Mouse (Mus musculus) lung, embryonic 14.5 days (tissue): Measurements from ENCODE around the gene Sidt2. TPM values are rescaled to one million over a fixed set of nuclear protein-coding genes. Genes with fewer than 3 reads are reported as not detected.

ENCODE experiments used
- ATAC-seq: fragments of 200-750 bp; cut with Nextera tagmentation; 2 replicates; pipeline ENCODE4 v1.8.0; 2017; ENCODE audit warnings: mild to moderate bottlenecking, moderate TSS enrichment, moderate library complexity; ENCODE audit not compliant: insufficient read depth
- DNase-seq: peaks from one replicate; pipeline ENCODE4 v3.0.0-alpha.2; 2015
- H3K27ac ChIP-seq: fragments of 300-500 bp; sonication (generic); 2 replicates; pipeline ENCODE4 v1.5.1; 2014; ENCODE audit warnings: low read depth, mild to moderate bottlenecking, moderate library complexity
- H3K27me3 ChIP-seq: fragments of 300-500 bp; sonication (generic); 2 replicates; pipeline ENCODE4 v1.6.1; 2014; ENCODE audit warnings: low read length, control low read depth; ENCODE audit not compliant: insufficient read depth
- H3K36me3 ChIP-seq: fragments of 300-500 bp; sonication (generic); 2 replicates; pipeline ENCODE4 v1.6.1; 2014; ENCODE audit warnings: control low read depth; ENCODE audit not compliant: insufficient read depth
- H3K4me1 ChIP-seq: fragments of 300-500 bp; sonication (generic); 2 replicates; pipeline ENCODE4 v1.6.1; 2014; ENCODE audit warnings: antibody characterized with exemption, control low read depth; ENCODE audit not compliant: insufficient read depth
- H3K4me2 ChIP-seq: fragments of 300-500 bp; sonication (generic); 2 replicates; pipeline ENCODE4 v1.6.1; 2014; ENCODE audit warnings: mild to moderate bottlenecking
- H3K4me3 ChIP-seq: fragments of 300-500 bp; sonication (generic); 2 replicates; pipeline ENCODE4 v1.5.1; 2014; ENCODE audit warnings: low read depth, low read length
- H3K9ac ChIP-seq: fragments of 300-500 bp; sonication (generic); 2 replicates; pipeline ENCODE4 v1.6.1; 2014
- H3K9me3 ChIP-seq: fragments of 300-500 bp; sonication (generic); 2 replicates; pipeline ENCODE4 v1.6.1; 2016; ENCODE audit warnings: low read depth, low read length, control low read depth
- CTCF ChIP-seq: IDR thresholded peaks from 2 replicates; pipeline ENCODE4 v1.5.1; 2016; ENCODE audit warnings: antibody characterized with exemption, low read depth
- WGBS: fragments of 180-500 bp; shearing (Covaris S2); extraction: QIAGEN DNeasy Blood & Tissue Kit; methylation state at CpG from one replicate; pipeline ENCODE4 v1.1.7; 2014; 5-methylcytosine and 5-hydroxymethylcytosine counted together
- polyA plus RNA-seq: library from polyadenylated mRNA; unstranded; fragments of >200 nt; fragmentation: Nextera tagmentation; extraction: Ambion mirVana; gene quantifications from 2 replicates; pipeline ENCODE4 v1.2.1, GENCODE M21; 2014

Gene Sidt2
- 29.9 and 34.3 TPM in 2 replicates for polyA plus RNA-seq

DNA sequence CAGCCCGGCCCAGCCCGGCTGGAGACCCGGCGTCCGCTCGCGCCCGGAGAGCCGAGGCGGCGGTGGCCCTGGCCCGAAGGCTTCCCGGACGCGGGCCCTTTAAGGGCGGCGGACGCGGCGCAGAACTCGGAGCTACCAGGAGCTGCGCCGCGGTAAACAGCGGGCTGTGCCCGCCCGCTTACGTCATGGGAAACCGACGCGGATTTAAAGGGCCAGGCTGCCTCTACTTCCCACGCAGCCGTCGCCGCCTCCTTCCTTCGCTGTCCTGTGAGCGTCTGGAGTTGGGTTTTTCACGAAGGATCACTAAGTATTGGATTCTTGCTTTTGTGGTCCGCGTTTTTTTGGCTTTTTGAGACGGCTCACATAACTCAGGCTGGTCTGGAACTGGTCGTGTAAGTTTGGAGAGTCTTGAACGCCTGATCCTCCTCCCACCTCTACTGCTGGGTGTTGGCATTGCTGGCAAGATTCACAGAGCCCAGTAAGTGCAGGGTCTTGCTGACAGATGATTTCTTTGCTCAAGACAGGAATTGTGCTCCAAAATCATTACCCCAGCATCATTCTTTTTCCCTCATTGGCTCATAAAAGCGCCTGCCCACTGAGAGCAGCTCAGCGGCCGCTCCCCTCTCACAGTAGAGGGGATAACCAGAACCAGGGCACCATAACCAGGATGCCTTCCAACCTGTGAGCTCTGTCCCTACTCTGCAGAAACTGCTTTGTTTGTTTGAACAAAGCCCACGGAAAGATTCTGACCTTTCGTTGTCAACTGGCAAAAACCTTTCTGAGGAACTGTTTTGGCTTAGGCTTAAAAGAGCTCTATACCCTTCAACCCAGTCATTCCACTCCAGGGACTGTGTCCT is at the start of gene Sidt2:
TSS of gene Sidt2 (minus strand) at position 152 of the 857 bp plus-strand sequence.
- peak within 1 kb of the TSS; percentile 65 for H3K4me2 ChIP-seq
- DNase-seq: peak; percentile 97
- ATAC-seq: peak; percentile 96

DNA sequence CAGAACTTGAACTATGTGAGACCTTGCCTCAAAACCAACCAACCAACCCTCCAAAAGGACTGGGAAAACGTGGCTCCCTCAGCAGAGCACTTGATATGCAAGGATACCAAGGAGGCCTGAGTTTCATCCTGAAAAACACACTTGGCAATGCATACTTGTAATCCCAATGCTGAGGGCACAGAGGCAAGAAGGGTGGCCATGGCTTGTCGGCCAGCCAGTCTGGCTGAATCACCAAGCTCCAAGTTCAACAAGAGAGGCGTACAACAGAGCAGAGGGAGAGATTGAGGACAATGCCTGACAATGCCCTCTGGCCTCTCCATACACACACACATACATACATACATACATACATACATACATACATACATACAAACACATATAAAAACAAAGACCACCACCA is 49.5 kb upstream of the Sidt2 start:
- Histone ChIP-seq H3K9ac (no peak overlapping the region), H3K36me3 (no peaks in the 10 kb centered on the region), H3K27ac (no peak overlapping the region), H3K4me2 (no peak overlapping the region), H3K27me3 (no peaks in the 10 kb centered on the region), H3K9me3 (no peaks in the 10 kb centered on the region), H3K4me1 (no peaks in the 10 kb centered on the region), H3K4me3 (no peak overlapping the region)
- 49% methylated on average over 3 of the region's 3 CpGs for WGBS
- no peak for DNase-seq
- no peak for ATAC-seq
- no peak for TF ChIP-seq CTCF

More for the DNA sequence above, at the start of gene Sidt2:
- Histone ChIP-seq H3K36me3 (peaks cover 19% of the 10 kb centered on the region), H3K27ac (peak within 1 kb of the TSS; percentile 90), H3K9ac (peak within 1 kb of the TSS; percentile 90), H3K9me3 (no peaks in the 10 kb centered on the region), H3K4me1 (peaks cover 6% of the 10 kb centered on the region; the same call in 1 of the 2 replicates), H3K4me3 (peak within 1 kb of the TSS; percentile 93), H3K27me3 (no peaks in the 10 kb centered on the region)
- WGBS: under 1% methylated on average over 46 of the region's 48 CpGs
- no peak for TF ChIP-seq CTCF

DNA sequence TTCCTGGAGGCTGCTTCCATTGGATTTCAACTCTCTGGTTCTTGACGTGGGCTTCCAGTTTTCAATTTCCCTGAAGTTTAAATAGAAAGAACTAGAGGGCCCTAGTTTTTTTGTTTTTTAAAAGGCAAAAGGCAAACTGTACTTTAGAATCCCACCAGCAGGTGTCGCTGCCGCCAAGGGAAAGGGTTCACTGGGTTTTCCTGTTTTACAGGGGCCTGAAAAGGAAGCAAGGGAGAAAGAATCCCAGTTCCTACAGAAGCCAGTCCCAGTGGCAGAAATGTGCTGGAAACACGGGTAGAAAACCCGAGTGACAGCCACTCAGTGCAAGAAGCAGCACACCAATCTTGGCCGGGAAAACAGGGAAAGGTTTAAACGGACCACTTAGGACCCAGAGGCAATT is 48.7 kb upstream of the Sidt2 start:
- Histone ChIP-seq H3K4me3 (no peak overlapping the region), H3K36me3 (no peaks in the 10 kb centered on the region), H3K27ac (no peak overlapping the region), H3K9ac (no peak overlapping the region), H3K9me3 (no peaks in the 10 kb centered on the region), H3K27me3 (no peaks in the 10 kb centered on the region), H3K4me1 (no peaks in the 10 kb centered on the region), H3K4me2 (no peak overlapping the region)
- peak; percentile 44; the same call in 1 of the 2 replicates for ATAC-seq
- 9% methylated on average over 7 of the region's 7 CpGs for WGBS
- peak; percentile 92 for TF ChIP-seq CTCF
- peak; percentile 95 for DNase-seq

- Histone ChIP-seq H3K4me1 (no peaks in the 10 kb centered on the region), H3K4me2 (no peak overlapping the region), H3K27me3 (no peaks in the 10 kb centered on the region), H3K9ac (no peak overlapping the region), H3K36me3 (no peaks in the 10 kb centered on the region), H3K27ac (no peak overlapping the region), H3K4me3 (no peak overlapping the region), H3K9me3 (no peaks in the 10 kb centered on the region)
- ATAC-seq (no peak), DNase-seq (no peak)
- 72% methylated on average over 4 of the region's 4 CpGs for WGBS
- TF ChIP-seq CTCF: no peak
These were observed 44.0 kb upstream of the Sidt2 start for GRCm38 (mm10) chr9:45999009-45999408.

GRCm38 (mm10) chr9:45985229-45985567 is 30.1 kb upstream of the Sidt2 start:
- Histone ChIP-seq H3K4me2 (peak overlapping the region; percentile 73), H3K9me3 (no peaks in the 10 kb centered on the region), H3K27me3 (no peaks in the 10 kb centered on the region), H3K36me3 (0 out of 2 replicates have a peak, but pooled peaks cover 3% of the 10 kb centered on the region), H3K4me1 (0 out of 2 replicates have a peak, but pooled peaks cover 6% of the 10 kb centered on the region), H3K4me3 (peak overlapping the region; percentile 96), H3K9ac (peak overlapping the region; percentile 96), H3K27ac (peak overlapping the region; percentile 97)
- DNase-seq: peak; percentile 90
- ATAC-seq: peak; percentile 81
- 0% methylated on average over 4 of the region's 4 CpGs for WGBS
- no peak for TF ChIP-seq CTCF

- under 1% methylated on average over 74 of the region's 76 CpGs for WGBS
- Histone ChIP-seq H3K27ac (peak overlapping the region; percentile 97), H3K4me2 (peak overlapping the region; percentile 73), H3K9me3 (no peaks in the 10 kb centered on the region), H3K36me3 (0 out of 2 replicates have a peak, but pooled peaks cover 3% of the 10 kb centered on the region), H3K9ac (peak overlapping the region; percentile 96), H3K27me3 (no peaks in the 10 kb centered on the region), H3K4me1 (0 out of 2 replicates have a peak, but pooled peaks cover 6% of the 10 kb centered on the region), H3K4me3 (peak overlapping the region; percentile 96)
- DNase-seq (peak; percentile 95), ATAC-seq (peak; percentile 95)
- TF ChIP-seq CTCF: no peak
These were observed 29.6 kb upstream of the Sidt2 start for GRCm38 (mm10) chr9:45984409-45985228.
